Mouse (Mus musculus) hindbrain, embryonic 10.5 days (tissue): ENCODE data around the gene Zfp568. TPM values are rescaled to one million over a fixed set of nuclear protein-coding genes. Genes with fewer than 3 reads are reported as not detected.

ENCODE experiments used
- DNase-seq: peaks from one replicate; pipeline ENCODE4 v3.0.0-alpha.2; 2017; ENCODE audit warnings: low spot score
- H3K27ac ChIP-seq: fragments of 300-500 bp; sonication (generic); 2 replicates; pipeline ENCODE4 v1.5.1; 2016; ENCODE audit warnings: mild to moderate bottlenecking, moderate library complexity
- H3K27me3 ChIP-seq: fragments of 300-500 bp; sonication (generic); 2 replicates; pipeline ENCODE4 v1.6.1; 2016; ENCODE audit warnings: mild to moderate bottlenecking; ENCODE audit not compliant: poor library complexity, insufficient read depth, severe bottlenecking
- H3K36me3 ChIP-seq: fragments of 300-500 bp; sonication (generic); 2 replicates; pipeline ENCODE4 v1.6.1; 2016; ENCODE audit warnings: mild to moderate bottlenecking, moderate library complexity
- H3K4me1 ChIP-seq: fragments of 300-500 bp; sonication (generic); replicated peaks from 2 replicates; pipeline ENCODE4 v1.6.1; 2016; ENCODE audit warnings: mild to moderate bottlenecking
- H3K4me3 ChIP-seq: fragments of 300-500 bp; sonication (generic); 2 replicates; pipeline ENCODE4 v1.5.1; 2016; ENCODE audit warnings: mild to moderate bottlenecking, moderate library complexity
- H3K9me3 ChIP-seq: fragments of 300-500 bp; sonication (generic); 2 replicates; pipeline ENCODE4 v1.6.1; 2016; ENCODE audit warnings: mild to moderate bottlenecking, moderate library complexity
- WGBS: fragments of 180-500 bp; shearing (Covaris S2); methylation state at CpG from one replicate; pipeline ENCODE4 v1.1.7; 2016; 5-methylcytosine and 5-hydroxymethylcytosine counted together
- polyA plus RNA-seq: library from polyadenylated mRNA; unstranded; fragments of >200 nt; fragmentation: Nextera tagmentation; extraction: Ambion mirVana; gene quantifications from 2 replicates; pipeline ENCODE4 v1.2.1, GENCODE M21; 2016

The Zfp568 gene
- polyA plus RNA-seq, 1 experiment from 2014 or later = 18.0 TPM

GRCm38 (mm10) chr7:29995134-29995533, 11.4 kb downstream of the Zfp568 start:
- WGBS = 94% methylated on average over 8 of the region's 8 CpGs
- H3K36me3 ChIP-seq = peaks cover 98% of the 10 kb centered on the region
- no peak for DNase-seq

GRCm38 (mm10) chr7:30000601-30001000, 16.8 kb downstream of the Zfp568 start:
- no peaks in the 10 kb centered on the region for H3K27me3 ChIP-seq
- 88% methylated on average over 5 of the region's 5 CpGs for WGBS
- no peaks in the 10 kb centered on the region for H3K4me1 ChIP-seq
- H3K4me3 ChIP-seq = no peak overlapping the region
- no peaks in the 10 kb centered on the region; the same call in 1 of the 2 replicates for H3K9me3 ChIP-seq
- H3K27ac ChIP-seq = no peak overlapping the region
- H3K36me3 ChIP-seq = peaks cover 91% of the 10 kb centered on the region
- DNase-seq = no peak

More at GRCm38 (mm10) chr7:29995134-29995533, 11.4 kb downstream of the Zfp568 start:
- H3K4me1 ChIP-seq = no peaks in the 10 kb centered on the region
- H3K27me3 ChIP-seq = no peaks in the 10 kb centered on the region
- H3K27ac ChIP-seq = no peak overlapping the region
- H3K4me3 ChIP-seq = no peak overlapping the region
- H3K9me3 ChIP-seq = peaks cover 4% of the 10 kb centered on the region; the same call in 1 of the 2 replicates

- H3K4me1 ChIP-seq = peaks cover 29% of the 10 kb centered on the region
- H3K9me3 ChIP-seq = no peaks in the 10 kb centered on the region
- no peaks in the 10 kb centered on the region for H3K27me3 ChIP-seq
- H3K36me3 ChIP-seq = peaks cover 87% of the 10 kb centered on the region
- H3K4me3 ChIP-seq = no peak overlapping the region
- 95% methylated on average over 1 of the region's 1 CpGs for WGBS
- DNase-seq = no peak
- 0 out of 2 replicates have a peak overlapping the region, but pooled peaks have one; percentile 3 for H3K27ac ChIP-seq
These were observed 23.8 kb downstream of the Zfp568 start for GRCm38 (mm10) chr7:30007601-30008000.

- no peaks in the 10 kb centered on the region for H3K9me3 ChIP-seq
- no peaks in the 10 kb centered on the region for H3K27me3 ChIP-seq
- H3K36me3 ChIP-seq = peaks cover 88% of the 10 kb centered on the region
- no peak for DNase-seq
- H3K27ac ChIP-seq = peak overlapping the region; percentile 3; the same call in 1 of the 2 replicates
- WGBS = 83% methylated on average over 6 of the region's 6 CpGs
- H3K4me1 ChIP-seq = peaks cover 29% of the 10 kb centered on the region
- H3K4me3 ChIP-seq = no peak overlapping the region
These were observed 24.4 kb downstream of the Zfp568 start for GRCm38 (mm10) chr7:30008020-30008690.

GRCm38 (mm10) chr7:30009321-30010085, 25.7 kb downstream of the Zfp568 start:
- DNase-seq = peak; percentile 36
- Histone ChIP-seq H3K9me3 (no peaks in the 10 kb centered on the region), H3K27me3 (no peaks in the 10 kb centered on the region), H3K4me3 (no peak overlapping the region), H3K36me3 (peaks cover 91% of the 10 kb centered on the region), H3K27ac (peak overlapping the region; percentile 24), H3K4me1 (peaks cover 29% of the 10 kb centered on the region)
- 81% methylated on average over 21 of the region's 21 CpGs for WGBS

GRCm38 (mm10) chr7:30010551-30011195, 26.9 kb downstream of the Zfp568 start:
- Histone ChIP-seq H3K9me3 (no peaks in the 10 kb centered on the region), H3K4me1 (peaks cover 29% of the 10 kb centered on the region), H3K4me3 (no peak overlapping the region), H3K36me3 (peaks cover 92% of the 10 kb centered on the region), H3K27ac (peak overlapping the region; percentile 45; the same call in 1 of the 2 replicates), H3K27me3 (no peaks in the 10 kb centered on the region)
- DNase-seq = no peak
- 81% methylated on average over 10 of the region's 10 CpGs for WGBS

GRCm38 (mm10) chr7:30012956-30013363, 29.2 kb downstream of the Zfp568 start:
- no peak for DNase-seq

GRCm38 (mm10) chr7:30017226-30017625, 33.5 kb downstream of the Zfp568 start:
- Histone ChIP-seq H3K4me3 (no peak overlapping the region), H3K27ac (no peak overlapping the region), H3K4me1 (no peaks in the 10 kb centered on the region), H3K36me3 (peaks cover 94% of the 10 kb centered on the region), H3K27me3 (no peaks in the 10 kb centered on the region), H3K9me3 (no peaks in the 10 kb centered on the region)
- DNase-seq = no peak
- WGBS = 92% methylated on average over 6 of the region's 6 CpGs

More at GRCm38 (mm10) chr7:30012956-30013363, 29.2 kb downstream of the Zfp568 start:
- no peak overlapping the region for H3K27ac ChIP-seq
- H3K9me3 ChIP-seq = no peaks in the 10 kb centered on the region
- H3K4me3 ChIP-seq = no peak overlapping the region
- peaks cover 25% of the 10 kb centered on the region for H3K4me1 ChIP-seq
- no peaks in the 10 kb centered on the region for H3K27me3 ChIP-seq
- peaks cover 92% of the 10 kb centered on the region for H3K36me3 ChIP-seq
- WGBS = 86% methylated on average over 4 of the region's 4 CpGs

- H3K36me3 ChIP-seq = peaks cover 98% of the 10 kb centered on the region
These were observed 35.8 kb downstream of the Zfp568 start for GRCm38 (mm10) chr7:30019543-30019942.

GRCm38 (mm10) chr7:30023324-30023723, 39.6 kb downstream of the Zfp568 start:
- Histone ChIP-seq H3K27ac (no peak overlapping the region), H3K36me3 (peaks cover 97% of the 10 kb centered on the region), H3K4me3 (no peak overlapping the region), H3K9me3 (no peaks in the 10 kb centered on the region), H3K4me1 (no peaks in the 10 kb centered on the region), H3K27me3 (no peaks in the 10 kb centered on the region)
- no peak for DNase-seq
- 94% methylated on average over 9 of the region's 9 CpGs for WGBS

More at GRCm38 (mm10) chr7:30019543-30019942, 35.8 kb downstream of the Zfp568 start:
- H3K27me3 ChIP-seq = no peaks in the 10 kb centered on the region
- H3K4me3 ChIP-seq = no peak overlapping the region
- 95% methylated on average over 2 of the region's 2 CpGs for WGBS
- DNase-seq = no peak
- no peak overlapping the region for H3K27ac ChIP-seq
- no peaks in the 10 kb centered on the region for H3K4me1 ChIP-seq
- H3K9me3 ChIP-seq = no peaks in the 10 kb centered on the region

- Histone ChIP-seq H3K27ac (no peak overlapping the region), H3K36me3 (peaks cover 96% of the 10 kb centered on the region), H3K9me3 (no peaks in the 10 kb centered on the region), H3K4me1 (no peaks in the 10 kb centered on the region), H3K4me3 (no peak overlapping the region), H3K27me3 (no peaks in the 10 kb centered on the region)
- DNase-seq = no peak
- WGBS = 95% methylated on average over 8 of the region's 8 CpGs
These were observed 40.0 kb downstream of the Zfp568 start for GRCm38 (mm10) chr7:30023800-30024199.

GRCm38 (mm10) chr7:30025358-30025757, 41.6 kb downstream of the Zfp568 start:
- WGBS = 82% methylated on average over 5 of the region's 5 CpGs
- Histone ChIP-seq H3K4me1 (peaks cover under 1% of the 10 kb centered on the region; the same call in 1 of the 2 replicates), H3K27ac (no peak overlapping the region), H3K27me3 (no peaks in the 10 kb centered on the region), H3K9me3 (no peaks in the 10 kb centered on the region), H3K36me3 (peaks cover 82% of the 10 kb centered on the region), H3K4me3 (no peak overlapping the region)
- no peak for DNase-seq
